Mouse (Mus musculus): ENCODE measurements around the gene Olfr398.

Gene Olfr398

GRCm38 (mm10) chr11:73990307-73990706 is at the start of gene Olfr398:
Gene Olfr398, minus strand, starts transcription at chr11:73990407.
- DNase-seq = no peak

- DNase-seq = peak; percentile 23 to 48
These were observed 2.9 kb upstream of the Olfr398 start for GRCm38 (mm10) chr11:73993115-73993514.

- no peak for DNase-seq
These were observed 29.7 kb downstream of the Olfr398 start, which contains the start of gene Olfr397 for GRCm38 (mm10) chr11:73960517-73960916. Gene Olfr397, plus strand, starts transcription at chr11:73960817.

- no peak for DNase-seq
These were observed 53.8 kb downstream of the Olfr398 start, which contains the start of gene Olfr23 for GRCm38 (mm10) chr11:73936377-73936776. Gene Olfr23, plus strand, starts transcription at chr11:73936677.

Data from kidney, postnatal 36 days (tissue).